Mouse (Mus musculus): ENCODE measurements at regions not wholly inside any gene's neighbourhood (a gene's known extent, or its start where the extent isn't known, plus 50 kb on each side); places are given as distances from the start of the nearest gene placed in this dataset.

- TF ChIP-seq CTCF (IDR thresholded peaks at IDR 0.05; ENCODE audit: extremely low read depth, insufficient read depth, insufficient read length, insufficient replicate concordance): no peak
- TF ChIP-seq POLR2A (IDR thresholded peaks at IDR 0.05; ENCODE audit: low read depth, low read length): no peak
Observed at GRCm38 (mm10) chr14:64533591-64534151, 429.6 kb downstream of the Prss52 start.

Measured in spleen, adult 2 months (tissue).